21 mouse cellular contexts compared by ENCODE assay signal in the genomic region with DNA sequence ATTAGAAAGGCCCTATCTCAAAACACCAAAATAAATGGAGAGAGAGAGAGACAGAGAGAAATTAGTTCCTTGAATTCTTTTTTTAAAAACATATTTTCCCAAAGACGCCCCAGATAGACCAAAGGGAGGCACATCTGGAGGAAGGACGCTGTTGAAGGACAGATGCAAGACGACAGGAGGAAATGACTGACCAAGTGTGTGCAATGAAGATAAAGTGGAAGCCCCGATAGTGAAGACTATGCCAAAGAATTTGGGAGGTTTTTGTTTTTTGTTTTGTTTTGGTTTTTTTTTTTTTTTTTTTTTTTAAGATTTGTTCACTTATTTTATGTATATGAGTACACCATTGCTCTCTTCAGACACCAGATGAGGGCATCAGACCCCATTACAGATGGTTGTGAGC. TPM values are rescaled to one million over a fixed set of nuclear protein-coding genes. Genes with fewer than 3 reads are reported as not detected.
DNase-seq lines count a peak whose midpoint lies in the region; ATAC-seq lines count a peak whose summit lies in the region.
"Had no signal": no experiment of that assay in that cellular context is flagged by ENCODE, and none has a peak within 500 bp of the region (broad histone marks: within the 10 kb centered on the region; RNA-seq: fewer than 3 reads in every experiment).

No protein-coding gene starts in this region.

- no peak for DNase-seq in liver, embryonic 11.5 days (ENCODE audit: low spot score)
- DNase-seq in 416B (ENCODE audit: low read depth) (peak; percentile 92), MEL-GATA-1-ER (ENCODE audit: extremely low read depth, low read depth) (peak; percentile 73)
- no peak for DNase-seq in kidney, postnatal 25 days
- DNase-seq: adrenal gland, adult 2 months; adrenal gland, postnatal 10 days; adrenal gland, postnatal 25 days; cerebellum, adult 11 months; cerebellum, adult 18-20 months; cerebellum, adult 8-10 months; cerebellum, adult 9-11 months; cerebellum, postnatal 14 days; cerebellum, postnatal 36 days; forebrain, postnatal 0 days had no signal

- peak overlapping the region; percentile 50; the same call in 1 of the 2 replicates for H3K27ac ChIP-seq in liver, embryonic 12.5 days
- no peak overlapping the region; the same call in 1 of the 2 replicates for H3K27ac ChIP-seq in liver, embryonic 11.5 days (ENCODE audit: low read depth, low read length)
- H3K27ac ChIP-seq: embryonic facial prominence, embryonic 10.5 days; embryonic facial prominence, embryonic 12.5 days; forebrain, embryonic 13.5 days; forebrain, embryonic 15.5 days had no signal

- H3K36me3 ChIP-seq in liver, embryonic 12.5 days = no peaks in the 10 kb centered on the region
- no peaks in the 10 kb centered on the region for H3K36me3 ChIP-seq in liver, embryonic 11.5 days (ENCODE audit: control insufficient read depth, insufficient read depth, low read length)
- H3K36me3 ChIP-seq: embryonic facial prominence, embryonic 10.5 days; embryonic facial prominence, embryonic 12.5 days; forebrain, embryonic 15.5 days had no signal

- no peak overlapping the region for H3K9ac ChIP-seq in liver, embryonic 12.5 days
- no peak overlapping the region for H3K9ac ChIP-seq in liver, embryonic 11.5 days (ENCODE audit: low read depth, low read length)
- H3K9ac ChIP-seq: embryonic facial prominence, embryonic 12.5 days; forebrain, embryonic 13.5 days; forebrain, embryonic 15.5 days; forebrain, postnatal 0 days had no signal

- no peaks in the 10 kb centered on the region for H3K27me3 ChIP-seq in liver, embryonic 12.5 days (replicated peaks)
- H3K27me3 ChIP-seq in liver, embryonic 11.5 days (replicated peaks; ENCODE audit: control insufficient read depth, insufficient read depth, low read length) = no peaks in the 10 kb centered on the region
- H3K27me3 ChIP-seq: embryonic facial prominence, embryonic 12.5 days had no signal

- no peak overlapping the region for H3K4me2 ChIP-seq in liver, embryonic 12.5 days
- no peak overlapping the region for H3K4me2 ChIP-seq in liver, embryonic 11.5 days
- H3K4me2 ChIP-seq: embryonic facial prominence, embryonic 12.5 days; forebrain, embryonic 13.5 days; forebrain, embryonic 15.5 days had no signal

- no peak for ATAC-seq in liver, embryonic 12.5 days
- no peak for ATAC-seq in liver, embryonic 11.5 days (replicated peaks; ENCODE audit: low FRiP score)
- ATAC-seq in megakaryocyte-erythroid progenitor cell, adult 5-6 weeks (replicated peaks; ENCODE audit: low FRiP score, low TSS enrichment, poor library complexity, severe bottlenecking) = 0 out of 2 replicates have a peak, but pooled peaks have one; percentile 35
- ATAC-seq in frontal cortex, adult (ENCODE audit: low TSS enrichment) = no peak
- ATAC-seq: forebrain, embryonic 13.5 days; forebrain, embryonic 15.5 days; forebrain, postnatal 0 days had no signal

- H3K4me3 ChIP-seq in liver, embryonic 12.5 days = no peak overlapping the region
- H3K4me3 ChIP-seq in liver, embryonic 11.5 days (ENCODE audit: low read depth, low read length) = no peak overlapping the region
- H3K4me3 ChIP-seq: embryonic facial prominence, embryonic 10.5 days; embryonic facial prominence, embryonic 12.5 days; forebrain, embryonic 13.5 days; forebrain, embryonic 15.5 days had no signal

- peaks cover 57% of the 10 kb centered on the region for H3K4me1 ChIP-seq in liver, embryonic 12.5 days
- H3K4me1 ChIP-seq in liver, embryonic 11.5 days (replicated peaks; ENCODE audit: control insufficient read depth, insufficient read depth, low read length) = peaks cover 24% of the 10 kb centered on the region

- H3K9me3 ChIP-seq in liver, embryonic 12.5 days (replicated peaks) = no peaks in the 10 kb centered on the region
- H3K9me3 ChIP-seq in liver, embryonic 11.5 days (ENCODE audit: control insufficient read depth, low read length) = no peaks in the 10 kb centered on the region
- H3K9me3 ChIP-seq: embryonic facial prominence, embryonic 10.5 days; embryonic facial prominence, embryonic 12.5 days; forebrain, embryonic 13.5 days; forebrain, embryonic 15.5 days had no signal

- 15% methylated on average over 4 of the region's 4 CpGs for WGBS in liver, embryonic 12.5 days (ENCODE audit: insufficient replicate concordance)
- WGBS in liver, embryonic 11.5 days = 38% methylated on average over 4 of the region's 4 CpGs

RNA-seq across cellular contexts. Expression of a gene that starts 4.7 kb away (rescaled TPM):
- polyA plus RNA-seq in liver, embryonic 12.5 days (2016; fragmentation: Nextera tagmentation; extraction: Ambion mirVana) = 13.4 and 14.1 TPM in 2 replicates
- 18.1 and 20.1 TPM in 2 replicates for polyA plus RNA-seq in liver, embryonic 11.5 days (2014; fragmentation: Nextera tagmentation; extraction: Ambion mirVana)
- 19.2 and 19.6 TPM in 2 replicates for total RNA-seq in megakaryocyte-erythroid progenitor cell, adult 5-6 weeks (2014; fragmentation: Nextera tagmentation)
- total RNA-seq in megakaryocyte-erythroid progenitor cell, adult 5-6 weeks (2017) = 28.2 and 34.4 TPM in 2 replicates

RNA-seq across cellular contexts. Expression of a gene that starts 41.1 kb away (rescaled TPM):
- 5.3 and 7.3 TPM in 2 replicates for polyA plus RNA-seq in liver, embryonic 12.5 days (2016; fragmentation: Nextera tagmentation; extraction: Ambion mirVana)
- 7.9 and 8.9 TPM in 2 replicates for polyA plus RNA-seq in liver, embryonic 11.5 days (2014; fragmentation: Nextera tagmentation; extraction: Ambion mirVana)
- 4.8 and 10.0 TPM in 2 replicates for total RNA-seq in megakaryocyte-erythroid progenitor cell, adult 5-6 weeks (2014; fragmentation: Nextera tagmentation)
- total RNA-seq in megakaryocyte-erythroid progenitor cell, adult 5-6 weeks (2017) = 16.3 and 21.6 TPM in 2 replicates

Comparison
In these comparisons a context has a peak if more than half of its experiments do, and no peak if none do; other contexts are left out.
1. DNase-seq: peak in 416B (single experiment) and MEL-GATA-1-ER (single experiment); none in liver, embryonic 11.5 days (single experiment) and kidney, postnatal 25 days (0 of 2).